Mouse (Mus musculus) mouse embryonic stem cell (cell line): ENCODE data around the gene Ssbp4.

Source experiments
- in situ Hi-C, 2 experiments: fragments of 300-500 bp; cut with MboI; formaldehyde crosslinking; loops; 1 replicate in 1 of 2; 3 replicates in 1 of 2; pipeline ENCODE4 v1.14.3; 2019 to 2020; ENCODE audit warnings: low sequenced_read_pairs in 2 of 2, low pct_unique_long_range_greater_than_20kb in 1 of 2, mixed read lengths in 1 of 2; ENCODE audit not compliant: unreplicated experiment in 1 of 2

Ssbp4 gene

GRCm38 (mm10) chr8:70635527-70635926 is 26.9 kb upstream of the Ssbp4 start:
- in situ Hi-C loops: no loop called here

- in situ Hi-C loops: no loop called here
These were observed 25.4 kb upstream of the Ssbp4 start for GRCm38 (mm10) chr8:70634066-70634465.

GRCm38 (mm10) chr8:70632346-70632892 is 23.7 kb upstream of the Ssbp4 start, which contains the start of gene Gdf15:
Gdf15 (minus strand) TSS chr8:70632456.
- in situ Hi-C loops: no loop called here

- in situ Hi-C loops: no loop called here
These were observed 22.8 kb upstream of the Ssbp4 start for GRCm38 (mm10) chr8:70631436-70631835.

GRCm38 (mm10) chr8:70630532-70631381 is 22.1 kb upstream of the Ssbp4 start:
- in situ Hi-C loops: no loop called here

GRCm38 (mm10) chr8:70629574-70630531 is 21.2 kb upstream of the Ssbp4 start:
- in situ Hi-C loops: no loop called here

- in situ Hi-C loops: no loop called here
These were observed 20.4 kb upstream of the Ssbp4 start for GRCm38 (mm10) chr8:70628986-70629490.

GRCm38 (mm10) chr8:70627041-70627440 is 18.4 kb upstream of the Ssbp4 start:
- in situ Hi-C loops: no loop called here

- in situ Hi-C loops: no loop called here
These were observed 16.4 kb upstream of the Ssbp4 start for GRCm38 (mm10) chr8:70625104-70625503.

- in situ Hi-C loops: no loop called here
These were observed 13.5 kb upstream of the Ssbp4 start for GRCm38 (mm10) chr8:70622220-70622619.

- in situ Hi-C loops: no loop called here
These were observed 10.2 kb upstream of the Ssbp4 start for GRCm38 (mm10) chr8:70618888-70619334.

GRCm38 (mm10) chr8:70617985-70618384 is 9.3 kb upstream of the Ssbp4 start:
- in situ Hi-C loops: no loop called here

- in situ Hi-C loops: no loop called here
These were observed 8.0 kb upstream of the Ssbp4 start for GRCm38 (mm10) chr8:70616645-70617044.

- in situ Hi-C loops: no loop called here
These were observed 7.2 kb upstream of the Ssbp4 start, which contains the start of gene Lrrc25 for GRCm38 (mm10) chr8:70615894-70616293. Lrrc25 (plus strand) TSS chr8:70616155.

- in situ Hi-C loops: no loop called here
These were observed 6.6 kb upstream of the Ssbp4 start for GRCm38 (mm10) chr8:70615281-70615680.

- in situ Hi-C loops: no loop called here
These were observed 5.8 kb upstream of the Ssbp4 start for GRCm38 (mm10) chr8:70614469-70614868.

- in situ Hi-C loops: no loop called here
These were observed 5.1 kb upstream of the Ssbp4 start for GRCm38 (mm10) chr8:70613763-70614162.

- in situ Hi-C loops: no loop called here
These were observed 3.2 kb upstream of the Ssbp4 start for GRCm38 (mm10) chr8:70611849-70612248.
